Mouse (Mus musculus) heart, embryonic 13.5 days (tissue): ENCODE results near the gene Tbp. TPM values are rescaled to one million over a fixed set of nuclear protein-coding genes. Genes with fewer than 3 reads are reported as not detected.
"Not testable (repeated sequence)": the region's sequence is repeated elsewhere in the genome, so short reads cannot be mapped to it uniquely, and the experiment has no call there.

ENCODE experiments used
- ATAC-seq: fragments of 200-750 bp; cut with Nextera tagmentation; 2 replicates; pipeline ENCODE4 v1.8.0; 2017; ENCODE audit warnings: moderate TSS enrichment; ENCODE audit not compliant: insufficient number of reproducible peaks, low FRiP score, low TSS enrichment; ENCODE audit errors: extremely low read depth
- H3K27ac ChIP-seq: fragments of 300-500 bp; sonication (generic); replicated peaks from 2 replicates; pipeline ENCODE4 v1.5.1; 2015; ENCODE audit warnings: moderate library complexity, mild to moderate bottlenecking, inconsistent platforms
- H3K27me3 ChIP-seq: fragments of 300-500 bp; sonication (generic); replicated peaks from 2 replicates; pipeline ENCODE4 v1.6.1; 2015; ENCODE audit warnings: mild to moderate bottlenecking, inconsistent platforms
- H3K36me3 ChIP-seq: fragments of 300-500 bp; sonication (generic); 2 replicates; pipeline ENCODE4 v1.6.1; 2015; ENCODE audit warnings: mild to moderate bottlenecking, inconsistent platforms
- H3K4me1 ChIP-seq: fragments of 300-500 bp; sonication (generic); 2 replicates; pipeline ENCODE4 v1.6.1; 2015; ENCODE audit warnings: inconsistent platforms
- H3K4me2 ChIP-seq: fragments of 300-500 bp; sonication (generic); 2 replicates; pipeline ENCODE4 v1.6.1; 2015; ENCODE audit warnings: inconsistent platforms, mild to moderate bottlenecking, moderate library complexity
- H3K4me3 ChIP-seq: fragments of 300-500 bp; sonication (generic); 2 replicates; pipeline ENCODE4 v1.5.1; 2015; ENCODE audit warnings: moderate library complexity, mild to moderate bottlenecking, inconsistent platforms
- H3K9ac ChIP-seq: fragments of 300-500 bp; sonication (generic); 2 replicates; pipeline ENCODE4 v1.6.1; 2015; ENCODE audit warnings: inconsistent platforms, mild to moderate bottlenecking, moderate library complexity
- H3K9me3 ChIP-seq: fragments of 300-500 bp; sonication (generic); 2 replicates; pipeline ENCODE4 v1.6.1; 2016; ENCODE audit warnings: inconsistent platforms
- WGBS: fragments of 180-500 bp; shearing (Covaris S2); methylation state at CpG from one replicate; pipeline ENCODE4 v1.1.7; 2015; ENCODE audit warnings: mixed read lengths; 5-methylcytosine and 5-hydroxymethylcytosine counted together
- polyA plus RNA-seq: library from polyadenylated mRNA; unstranded; fragments of >200 nt; fragmentation: Nextera tagmentation; extraction: Ambion mirVana; gene quantifications from 2 replicates; pipeline ENCODE4 v1.2.1, GENCODE M21; 2015

Tbp gene
- polyA plus RNA-seq, 1 experiment from 2014 or later = 24.7 TPM

- peaks cover 6% of the 10 kb centered on the region for H3K36me3 ChIP-seq
- H3K27me3 ChIP-seq = peaks cover 25% of the 10 kb centered on the region
- H3K4me1 ChIP-seq = peaks cover 12% of the 10 kb centered on the region
- 59% methylated on average over 4 of the region's 4 CpGs for WGBS
- no peak for ATAC-seq
- peaks cover 21% of the 10 kb centered on the region for H3K9me3 ChIP-seq
- no peak overlapping the region for H3K27ac ChIP-seq
- H3K9ac ChIP-seq = no peak overlapping the region
- no peak overlapping the region for H3K4me2 ChIP-seq
- H3K4me3 ChIP-seq = no peak overlapping the region
Measured at GRCm38 (mm10) chr17:15540309-15540708, 40.6 kb downstream of the Tbp start.

DNA sequence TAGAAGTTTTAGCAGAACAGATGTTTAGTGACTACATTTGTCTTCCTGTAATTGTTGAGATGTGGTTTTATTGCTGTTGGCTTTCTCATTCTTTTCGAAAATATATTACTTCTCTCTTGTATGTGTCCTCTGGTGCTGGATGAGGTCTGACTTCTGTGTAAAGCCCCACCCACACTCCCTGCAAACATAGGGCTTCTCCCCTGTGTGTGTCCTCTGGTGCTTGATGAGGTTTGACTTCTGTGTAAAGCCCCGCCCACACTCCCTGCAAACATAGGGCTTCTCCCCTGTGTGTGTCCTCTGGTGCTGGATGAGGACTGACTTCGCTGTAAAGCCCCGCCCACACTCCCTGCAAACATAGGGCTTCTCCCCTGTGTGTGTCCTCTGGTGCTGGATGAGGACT, 44.2 kb downstream of the Tbp start:
- not testable (repeated sequence) for H3K4me3 ChIP-seq, H3K4me1 ChIP-seq, H3K9ac ChIP-seq, H3K36me3 ChIP-seq, H3K4me2 ChIP-seq, ATAC-seq, H3K27me3 ChIP-seq, H3K27ac ChIP-seq
- peaks cover 26% of the 10 kb centered on the region for H3K9me3 ChIP-seq
- 49% methylated on average over 4 of the region's 4 CpGs for WGBS

- Histone ChIP-seq H3K4me2 (no peak overlapping the region), H3K4me3 (no peak overlapping the region), H3K4me1 (no peaks in the 10 kb centered on the region), H3K27ac (no peak overlapping the region), H3K36me3 (peaks cover 6% of the 10 kb centered on the region), H3K9me3 (peaks cover 26% of the 10 kb centered on the region), H3K9ac (no peak overlapping the region), H3K27me3 (no peaks in the 10 kb centered on the region)
- 67% methylated on average over 4 of the region's 4 CpGs for WGBS
- no peak for ATAC-seq
Measured at GRCm38 (mm10) chr17:15546440-15546839, 46.8 kb downstream of the Tbp start.

DNA sequence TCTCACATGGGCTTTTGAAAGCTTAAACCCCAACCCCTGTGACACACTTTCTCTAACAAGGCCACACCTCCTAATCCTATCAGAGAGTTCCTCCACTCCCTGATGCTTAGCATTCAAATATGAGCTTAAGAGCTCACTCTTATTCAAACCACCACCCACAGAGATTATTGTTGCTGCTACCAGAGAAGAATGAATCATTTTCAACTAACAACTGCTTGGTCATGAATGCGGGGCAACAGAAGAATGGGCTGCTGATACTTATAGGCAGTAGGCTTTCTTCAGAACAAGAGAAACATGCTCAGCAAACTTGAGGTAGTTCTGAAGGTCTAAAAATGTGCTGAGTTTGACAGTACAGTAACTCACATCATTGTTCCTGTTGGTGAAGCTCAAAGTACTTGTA, 50.0 kb downstream of the Tbp start:
- Histone ChIP-seq H3K27me3 (no peaks in the 10 kb centered on the region), H3K36me3 (peaks cover 6% of the 10 kb centered on the region), H3K27ac (no peak overlapping the region), H3K9me3 (peaks cover 11% of the 10 kb centered on the region; the same call in 1 of the 2 replicates), H3K4me1 (no peaks in the 10 kb centered on the region), H3K4me3 (no peak overlapping the region), H3K4me2 (no peak overlapping the region), H3K9ac (no peak overlapping the region)
- 38% methylated on average over 1 of the region's 1 CpGs for WGBS
- no peak for ATAC-seq

- no peak overlapping the region for H3K4me2 ChIP-seq
- ATAC-seq = no peak
- H3K36me3 ChIP-seq = no peaks in the 10 kb centered on the region
- H3K27me3 ChIP-seq = peaks cover 6% of the 10 kb centered on the region; the same call in 1 of the 2 replicates
- H3K9me3 ChIP-seq = no peaks in the 10 kb centered on the region
- no peak overlapping the region for H3K27ac ChIP-seq
- H3K4me3 ChIP-seq = no peak overlapping the region
- peaks cover 7% of the 10 kb centered on the region for H3K4me1 ChIP-seq
- H3K9ac ChIP-seq = no peak overlapping the region
- WGBS = 81% methylated on average over 2 of the region's 2 CpGs
Measured at GRCm38 (mm10) chr17:15559946-15560345, 60.3 kb downstream of the Tbp start.

DNA sequence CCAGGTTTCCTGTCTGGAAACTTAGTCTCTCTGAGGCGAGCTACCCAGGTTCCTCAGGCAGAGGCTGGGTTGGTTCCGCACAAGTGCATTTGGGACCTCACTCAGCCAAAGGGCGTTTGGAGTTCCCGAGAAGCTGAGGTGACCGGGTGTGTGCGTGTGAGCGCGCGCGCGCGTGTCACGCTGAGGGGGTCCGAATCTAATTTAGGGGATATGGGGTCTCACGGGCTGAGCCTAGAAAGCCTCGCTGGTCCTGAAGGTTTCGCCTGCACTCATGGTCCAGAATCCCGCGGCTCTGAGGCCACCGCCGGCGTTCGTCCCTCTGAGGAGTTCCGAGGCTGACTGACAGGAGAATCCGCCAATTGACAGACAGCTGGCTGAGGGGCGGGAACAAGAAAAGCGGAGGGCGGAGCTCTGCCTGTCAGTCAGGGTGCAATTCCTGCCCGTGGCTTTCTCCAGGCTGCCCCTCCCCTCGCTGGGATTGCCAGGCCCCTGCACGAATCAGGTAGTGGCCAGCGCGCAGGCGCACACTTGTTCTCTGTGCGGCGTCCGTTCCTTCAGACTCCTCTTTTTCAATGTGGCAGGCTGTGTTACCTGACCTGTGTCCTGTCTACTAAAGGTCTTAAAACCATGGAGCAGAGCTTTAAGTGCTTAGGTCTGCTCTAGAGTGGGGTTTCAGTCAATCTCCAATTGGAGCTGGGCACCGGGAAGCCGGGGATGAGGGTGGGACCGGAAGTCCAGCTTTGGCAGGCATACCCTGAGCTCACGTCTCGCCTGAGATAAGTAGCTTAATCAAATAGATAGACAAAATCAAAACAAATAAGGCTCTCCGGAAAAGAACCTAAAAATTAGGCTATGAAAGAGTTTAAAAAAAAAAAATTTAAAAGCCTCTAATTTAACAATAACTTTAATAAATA, 64.6 kb downstream of the Tbp start, which contains the start of gene Prdm9:
Prdm9 (minus strand) TSS at position 341 of the 914 bp plus-strand sequence.
- no peaks in the 10 kb centered on the region for H3K9me3 ChIP-seq
- under 1% methylated on average over 43 of the region's 43 CpGs for WGBS
- peaks cover 9% of the 10 kb centered on the region for H3K4me1 ChIP-seq
- peaks cover 6% of the 10 kb centered on the region; the same call in 1 of the 2 replicates for H3K27me3 ChIP-seq
- ATAC-seq = peak; percentile 99
- H3K4me2 ChIP-seq = peak within 1 kb of the TSS; percentile 80
- peak within 1 kb of the TSS; percentile 83 for H3K9ac ChIP-seq
- no peaks in the 10 kb centered on the region for H3K36me3 ChIP-seq
- peak within 1 kb of the TSS; percentile 96 for H3K27ac ChIP-seq
- peak within 1 kb of the TSS; percentile 64 for H3K4me3 ChIP-seq

GRCm38 (mm10) chr17:15564928-15565300, 65.2 kb downstream of the Tbp start:
- H3K27ac ChIP-seq = peak overlapping the region; percentile 96
- peak overlapping the region; percentile 71 for H3K9ac ChIP-seq
- no peaks in the 10 kb centered on the region for H3K36me3 ChIP-seq
- H3K4me3 ChIP-seq = peak overlapping the region; percentile 64
- H3K4me1 ChIP-seq = peaks cover 9% of the 10 kb centered on the region
- WGBS = 41% methylated on average over 12 of the region's 12 CpGs
- H3K4me2 ChIP-seq = peak overlapping the region; percentile 80
- ATAC-seq = no peak
- no peaks in the 10 kb centered on the region for H3K9me3 ChIP-seq
- H3K27me3 ChIP-seq = peaks cover 6% of the 10 kb centered on the region; the same call in 1 of the 2 replicates

DNA sequence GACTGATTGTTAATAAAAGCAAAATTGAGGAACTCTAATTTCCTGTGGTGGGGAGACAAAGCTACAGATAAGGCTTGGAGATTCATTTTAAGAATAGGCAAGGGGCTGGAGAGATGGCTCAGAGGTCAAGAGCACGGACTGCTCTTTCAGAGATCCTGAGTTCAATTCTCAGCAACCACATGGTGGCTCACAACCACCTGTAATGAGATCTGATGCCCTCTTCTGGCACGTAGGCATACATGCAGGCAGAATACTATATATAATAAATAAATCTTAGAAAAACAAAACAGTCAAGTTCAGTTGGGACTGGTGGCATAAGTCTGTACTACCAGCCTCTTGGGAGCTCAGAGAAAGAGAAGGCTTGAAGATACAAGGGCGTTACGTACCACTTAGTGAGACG, 67.2 kb downstream of the Tbp start:
- no peaks in the 10 kb centered on the region for H3K9me3 ChIP-seq
- peaks cover 6% of the 10 kb centered on the region; the same call in 1 of the 2 replicates for H3K27me3 ChIP-seq
- no peak for ATAC-seq
- no peak overlapping the region for H3K4me2 ChIP-seq
- peaks cover 9% of the 10 kb centered on the region for H3K4me1 ChIP-seq
- no peak overlapping the region for H3K9ac ChIP-seq
- H3K27ac ChIP-seq = no peak overlapping the region
- H3K4me3 ChIP-seq = no peak overlapping the region
- H3K36me3 ChIP-seq = no peaks in the 10 kb centered on the region
- WGBS = 72% methylated on average over 5 of the region's 5 CpGs

- H3K27ac ChIP-seq = no peak overlapping the region
- peaks cover 8% of the 10 kb centered on the region for H3K27me3 ChIP-seq
- no peak for ATAC-seq
- WGBS = 71% methylated on average over 1 of the region's 1 CpGs
- H3K9ac ChIP-seq = no peak overlapping the region
- H3K9me3 ChIP-seq = no peaks in the 10 kb centered on the region
- peaks cover 8% of the 10 kb centered on the region for H3K4me1 ChIP-seq
- no peak overlapping the region for H3K4me2 ChIP-seq
- no peak overlapping the region for H3K4me3 ChIP-seq
- no peaks in the 10 kb centered on the region for H3K36me3 ChIP-seq
Measured at GRCm38 (mm10) chr17:15575056-15575455, 75.4 kb downstream of the Tbp start.

DNA sequence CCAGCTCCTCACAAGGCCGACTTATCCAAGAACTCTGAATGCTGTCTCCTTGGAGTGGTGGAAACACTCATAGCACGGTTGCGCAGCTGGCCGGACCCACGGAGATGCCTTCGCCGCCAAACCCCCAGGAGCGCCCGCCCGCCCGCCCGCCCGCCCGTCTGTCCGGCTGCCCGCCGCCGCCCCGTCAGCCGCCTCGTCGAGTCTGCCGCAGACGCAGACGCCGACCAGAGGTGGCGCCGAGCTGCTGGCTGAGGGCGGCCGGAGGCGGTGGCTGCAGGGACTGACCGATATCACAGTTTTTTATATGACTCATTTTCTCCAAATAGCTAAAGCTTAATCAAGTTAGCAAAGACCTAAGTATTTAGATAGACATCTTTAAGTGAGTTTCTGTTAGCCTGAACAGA, 77.6 kb downstream of the Tbp start:
- Histone ChIP-seq H3K4me2 (peak overlapping the region; percentile 68), H3K9me3 (no peaks in the 10 kb centered on the region), H3K4me1 (peaks cover 8% of the 10 kb centered on the region), H3K27me3 (peaks cover 8% of the 10 kb centered on the region), H3K9ac (peak overlapping the region; percentile 71), H3K27ac (no peak overlapping the region), H3K4me3 (peak overlapping the region; percentile 47), H3K36me3 (no peaks in the 10 kb centered on the region)
- 1% methylated on average over 30 of the region's 32 CpGs for WGBS
- no peak for ATAC-seq
